ENCODE assay signal across 8 mouse cellular contexts in genomic region chr1:75435475-75436328, GRCm38 (mm10). TPM values are rescaled to one million over a fixed set of nuclear protein-coding genes. Genes with fewer than 3 reads are reported as not detected.
A peak's percentile ranks its signal among the peaks of the same experiment; 100 is the strongest.
DNase-seq lines count a peak whose midpoint lies in the region; ATAC-seq and TF ChIP-seq lines count a peak whose summit lies in the region.

Gmppa (plus strand) TSS chr1:75435930.

- no peak for TF ChIP-seq EP300 in stomach, postnatal 0 days (optimal IDR thresholded peaks at IDR 0.05)

- peak within 1 kb of the TSS; percentile 72 for H3K4me3 ChIP-seq in brown adipose tissue, adult 24 weeks (ENCODE audit: insufficient read depth, low read depth, low read length)
- H3K4me3 ChIP-seq in forebrain, embryonic 11.5 days (ENCODE audit: low read depth, low read length), result peak within 1 kb of the TSS; percentile 53
- H3K4me3 ChIP-seq in heart, embryonic 15.5 days, result peak within 1 kb of the TSS; percentile 63
- peak within 1 kb of the TSS; percentile 70 for H3K4me3 ChIP-seq in liver, embryonic 13.5 days (replicated peaks)
- peak within 1 kb of the TSS; percentile 67 for H3K4me3 ChIP-seq in stomach, postnatal 0 days (ENCODE audit: low read depth, low read length)

- peak within 1 kb of the TSS; percentile 45 for H3K27ac ChIP-seq in brown adipose tissue, adult 24 weeks (replicated peaks; ENCODE audit: low read depth, low read length)
- no peak within 1 kb of the TSS for H3K27ac ChIP-seq in forebrain, embryonic 11.5 days (ENCODE audit: low read depth, low read length)
- peak within 1 kb of the TSS; percentile 74 for H3K27ac ChIP-seq in heart, embryonic 15.5 days
- peak within 1 kb of the TSS; percentile 50 for H3K27ac ChIP-seq in liver, embryonic 13.5 days
- H3K27ac ChIP-seq in stomach, postnatal 0 days (replicated peaks), result peak within 1 kb of the TSS; percentile 79

- peak; percentile 38 to 54 for DNase-seq in CD8-positive naive resting alpha-beta T cell, adult 2 months (ENCODE audit: low read depth in 2 of 2, low spot score in 2 of 2)
- DNase-seq in forebrain, embryonic 11.5 days (ENCODE audit: low spot score), result peak; percentile 87
- DNase-seq in kidney, postnatal 14 days, result peak; percentile 89
- DNase-seq in liver, embryonic 13.5 days, result peak; percentile 62
- peak; percentile 77 for DNase-seq in neural tube, embryonic 10.5 days (ENCODE audit: extremely low spot score, low spot score)
- DNase-seq in stomach, postnatal 0 days (ENCODE audit: low spot score), result peak; percentile 87

- 6% methylated on average over 28 of the region's 28 CpGs for WGBS in forebrain, embryonic 11.5 days
- WGBS in heart, embryonic 15.5 days, result 6% methylated on average over 28 of the region's 28 CpGs
- 7% methylated on average over 28 of the region's 28 CpGs for WGBS in liver, embryonic 13.5 days (ENCODE audit: insufficient replicate concordance)
- WGBS in stomach, postnatal 0 days, result 5% methylated on average over 28 of the region's 28 CpGs

- no peaks in the 10 kb centered on the region for H3K36me3 ChIP-seq in forebrain, embryonic 11.5 days (ENCODE audit: control insufficient read depth, insufficient read depth, low read length)
- H3K36me3 ChIP-seq in heart, embryonic 15.5 days, result peaks cover 11% of the 10 kb centered on the region; the same call in 1 of the 2 replicates
- H3K36me3 ChIP-seq in liver, embryonic 13.5 days, result peaks cover 9% of the 10 kb centered on the region
- H3K36me3 ChIP-seq in stomach, postnatal 0 days (ENCODE audit: control insufficient read depth, insufficient read depth, low read length), result no peaks in the 10 kb centered on the region

- peak within 1 kb of the TSS; percentile 63 for H3K9ac ChIP-seq in forebrain, embryonic 11.5 days (ENCODE audit: low read length)
- peak within 1 kb of the TSS; percentile 72 for H3K9ac ChIP-seq in heart, embryonic 15.5 days
- H3K9ac ChIP-seq in liver, embryonic 13.5 days, result peak within 1 kb of the TSS; percentile 77
- peak within 1 kb of the TSS; percentile 75 for H3K9ac ChIP-seq in stomach, postnatal 0 days (ENCODE audit: low read length)

- H3K4me1 ChIP-seq in brown adipose tissue, adult 24 weeks (ENCODE audit: control insufficient read depth, insufficient read depth, insufficient read length, low read length), result peaks cover 2% of the 10 kb centered on the region; the same call in 1 of the 2 replicates
- H3K4me1 ChIP-seq in forebrain, embryonic 11.5 days (replicated peaks; ENCODE audit: control insufficient read depth, insufficient read depth, low read length), result peaks cover 5% of the 10 kb centered on the region; the same call in 1 of the 2 replicates
- peaks cover 24% of the 10 kb centered on the region for H3K4me1 ChIP-seq in heart, embryonic 15.5 days (replicated peaks)
- peaks cover 20% of the 10 kb centered on the region for H3K4me1 ChIP-seq in liver, embryonic 13.5 days (replicated peaks)
- peaks cover 5% of the 10 kb centered on the region; the same call in 1 of the 2 replicates for H3K4me1 ChIP-seq in stomach, postnatal 0 days (replicated peaks; ENCODE audit: control insufficient read depth, insufficient read depth)

- TF ChIP-seq CTCF in stomach, postnatal 0 days (IDR thresholded peaks at IDR 0.05; ENCODE audit: low read depth), result no peak

- peak within 1 kb of the TSS; percentile 67 for H3K4me2 ChIP-seq in forebrain, embryonic 11.5 days (ENCODE audit: low read depth, low read length, severe bottlenecking)
- peak within 1 kb of the TSS; percentile 81 for H3K4me2 ChIP-seq in heart, embryonic 15.5 days
- peak within 1 kb of the TSS; percentile 75 for H3K4me2 ChIP-seq in liver, embryonic 13.5 days
- peak within 1 kb of the TSS; percentile 73 for H3K4me2 ChIP-seq in stomach, postnatal 0 days (replicated peaks; ENCODE audit: low read depth)

- no peaks in the 10 kb centered on the region for H3K9me3 ChIP-seq in forebrain, embryonic 11.5 days (ENCODE audit: control insufficient read depth, low read length)
- no peaks in the 10 kb centered on the region for H3K9me3 ChIP-seq in heart, embryonic 15.5 days (replicated peaks)
- H3K9me3 ChIP-seq in liver, embryonic 13.5 days (replicated peaks), result no peaks in the 10 kb centered on the region
- H3K9me3 ChIP-seq in stomach, postnatal 0 days (ENCODE audit: control insufficient read depth, low read length), result no peaks in the 10 kb centered on the region

- H3K27me3 ChIP-seq in forebrain, embryonic 11.5 days (ENCODE audit: control insufficient read depth, insufficient read depth, low read length), result no peaks in the 10 kb centered on the region
- H3K27me3 ChIP-seq in heart, embryonic 15.5 days, result no peaks in the 10 kb centered on the region
- peaks cover 27% of the 10 kb centered on the region for H3K27me3 ChIP-seq in liver, embryonic 13.5 days
- no peaks in the 10 kb centered on the region for H3K27me3 ChIP-seq in stomach, postnatal 0 days (ENCODE audit: control insufficient read depth, insufficient read depth, low read length)

- ATAC-seq in forebrain, embryonic 11.5 days (replicated peaks; ENCODE audit: low FRiP score), result peak; percentile 88
- peak; percentile 73 for ATAC-seq in heart, embryonic 15.5 days (replicated peaks; ENCODE audit: insufficient number of reproducible peaks, insufficient read depth, low FRiP score, low read depth)
- ATAC-seq in liver, embryonic 13.5 days (ENCODE audit: low read depth), result peak; percentile 79
- peak; percentile 87 for ATAC-seq in stomach, postnatal 0 days (ENCODE audit: low FRiP score, low TSS enrichment)

RNA-seq across cellular contexts. Expression of gene Gmppa, which starts in this region (rescaled TPM):
- 31.6 and 47.1 TPM in 2 replicates for polyA plus RNA-seq in brown adipose tissue, adult 24 weeks (2012; ENCODE audit: insufficient read depth, insufficient read length, missing spikeins)
- polyA plus RNA-seq in forebrain, embryonic 11.5 days (2014; fragmentation: Nextera tagmentation; extraction: Ambion mirVana), result 46.3 and 47.2 TPM in 2 replicates
- 63.9 and 81.8 TPM in 2 replicates for polyA plus RNA-seq in heart, embryonic 15.5 days (2015; fragmentation: Nextera tagmentation; extraction: Ambion mirVana)
- 37.1 and 41.7 TPM in 2 replicates for polyA plus RNA-seq in liver, embryonic 13.5 days (2015; fragmentation: Nextera tagmentation; extraction: Ambion mirVana)
- polyA plus RNA-seq in stomach, postnatal 0 days (2015; fragmentation: Nextera tagmentation; extraction: Ambion mirVana), result 85.2 and 98.6 TPM in 2 replicates
